Mouse (Mus musculus): ENCODE results near the gene Kcnmb1.

- no peak for TF ChIP-seq GATA1 (IDR thresholded peaks at IDR 0.05; ENCODE audit: borderline replicate concordance, low read length)
- no peak for TF ChIP-seq FLI1 (IDR thresholded peaks at IDR 0.05; ENCODE audit: low read length)
Observed at GRCm38 (mm10) chr11:34012007-34012652, 49.3 kb downstream of the Kcnmb1 start.

Data from megakaryocyte, embryonic 14.5 days (primary cell).